Mouse (Mus musculus) heart, embryonic 12.5 days (tissue): ENCODE data around the gene Poc5. TPM values are rescaled to one million over a fixed set of nuclear protein-coding genes. Genes with fewer than 3 reads are reported as not detected.

Experiments used
- ATAC-seq: fragments of 200-750 bp; cut with Nextera tagmentation; 2 replicates; pipeline ENCODE4 v1.8.0; 2017; ENCODE audit warnings: moderate TSS enrichment, moderate library complexity; ENCODE audit not compliant: insufficient number of reproducible peaks, low FRiP score
- H3K27ac ChIP-seq: fragments of 300-500 bp; sonication (generic); 2 replicates; pipeline ENCODE4 v1.5.1; 2016; ENCODE audit warnings: mild to moderate bottlenecking, moderate library complexity; ENCODE audit not compliant: poor library complexity, severe bottlenecking
- H3K27me3 ChIP-seq: fragments of 300-500 bp; sonication (generic); replicated peaks from 2 replicates; pipeline ENCODE4 v1.6.1; 2016; ENCODE audit warnings: mild to moderate bottlenecking, moderate library complexity
- H3K36me3 ChIP-seq: fragments of 300-500 bp; sonication (generic); 2 replicates; pipeline ENCODE4 v1.6.1; 2016; ENCODE audit warnings: mild to moderate bottlenecking, moderate library complexity
- H3K4me1 ChIP-seq: fragments of 300-500 bp; sonication (generic); replicated peaks from 2 replicates; pipeline ENCODE4 v1.6.1; 2016; ENCODE audit warnings: mild to moderate bottlenecking
- H3K4me2 ChIP-seq: fragments of 300-500 bp; sonication (generic); 2 replicates; pipeline ENCODE4 v1.6.1; 2016; ENCODE audit warnings: mild to moderate bottlenecking, moderate library complexity
- H3K4me3 ChIP-seq: fragments of 300-500 bp; sonication (generic); 2 replicates; pipeline ENCODE4 v1.5.1; 2016; ENCODE audit warnings: mild to moderate bottlenecking
- H3K9ac ChIP-seq: fragments of 300-500 bp; sonication (generic); 2 replicates; pipeline ENCODE4 v1.6.1; 2016; ENCODE audit warnings: mild to moderate bottlenecking, moderate library complexity
- H3K9me3 ChIP-seq: fragments of 300-500 bp; sonication (generic); replicated peaks from 2 replicates; pipeline ENCODE4 v1.6.1; 2016; ENCODE audit warnings: mild to moderate bottlenecking, moderate library complexity
- WGBS: fragments of 180-500 bp; shearing (Covaris S2); methylation state at CpG from one replicate; pipeline ENCODE4 v1.1.7; 2016; 5-methylcytosine and 5-hydroxymethylcytosine counted together
- polyA plus RNA-seq: library from polyadenylated mRNA; unstranded; fragments of >200 nt; fragmentation: Nextera tagmentation; extraction: Ambion mirVana; gene quantifications from 2 replicates; pipeline ENCODE4 v1.2.1, GENCODE M21; 2016

Gene Poc5
- polyA plus RNA-seq, 1 experiment from 2014 or later, result 14.1 TPM

DNA sequence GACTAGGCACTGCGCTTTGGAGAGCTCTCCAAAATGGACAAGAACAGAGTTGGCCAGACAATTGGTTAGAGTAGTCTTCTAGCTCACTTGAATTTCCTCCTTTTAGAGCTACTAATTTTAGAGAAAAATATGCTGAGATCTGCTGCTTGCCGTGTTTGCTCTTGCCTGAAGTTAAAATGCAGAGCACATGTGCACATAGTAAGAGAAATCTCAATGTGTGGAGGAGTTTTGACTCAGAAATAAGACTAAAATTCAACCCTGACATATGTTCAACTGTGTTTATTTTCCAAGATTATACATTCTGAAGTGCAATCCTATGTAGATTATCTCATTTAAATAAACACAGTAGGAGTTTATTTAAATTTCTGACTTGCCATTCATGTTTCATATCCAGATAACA is 17.4 kb downstream of the Poc5 start:
- no peaks in the 10 kb centered on the region for H3K9me3 ChIP-seq
- H3K9ac ChIP-seq, result no peak overlapping the region
- H3K4me3 ChIP-seq, result no peak overlapping the region
- WGBS, result 92% methylated on average over 2 of the region's 2 CpGs
- peaks cover 60% of the 10 kb centered on the region for H3K36me3 ChIP-seq
- H3K27ac ChIP-seq, result no peak overlapping the region
- no peaks in the 10 kb centered on the region for H3K27me3 ChIP-seq
- no peak for ATAC-seq
- no peak overlapping the region for H3K4me2 ChIP-seq
- no peaks in the 10 kb centered on the region for H3K4me1 ChIP-seq

DNA sequence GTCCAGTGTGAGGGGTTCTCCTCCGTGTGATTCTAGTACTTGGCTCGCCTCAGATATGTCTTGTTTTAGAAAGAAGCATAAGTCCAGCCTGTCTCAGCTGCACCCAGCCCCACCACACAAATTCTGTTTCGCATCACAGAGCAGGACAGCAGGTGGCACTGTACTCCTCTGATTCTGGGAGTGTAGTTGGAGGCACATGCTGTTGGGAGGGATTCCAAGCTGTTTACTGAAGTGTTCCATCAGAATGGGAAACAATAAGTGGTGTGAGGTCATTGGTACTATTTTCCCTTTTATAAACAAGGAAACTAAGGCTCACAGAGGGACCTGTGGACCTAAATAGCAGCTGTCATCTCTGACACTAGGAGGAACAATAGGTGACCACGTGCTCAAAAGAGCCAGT is 18.9 kb downstream of the Poc5 start:
- Histone ChIP-seq H3K9me3 (no peaks in the 10 kb centered on the region), H3K4me2 (no peak overlapping the region), H3K27me3 (no peaks in the 10 kb centered on the region), H3K4me3 (no peak overlapping the region), H3K9ac (no peak overlapping the region), H3K27ac (no peak overlapping the region), H3K36me3 (peaks cover 63% of the 10 kb centered on the region), H3K4me1 (no peaks in the 10 kb centered on the region)
- ATAC-seq, result no peak
- WGBS, result 64% methylated on average over 4 of the region's 4 CpGs

DNA sequence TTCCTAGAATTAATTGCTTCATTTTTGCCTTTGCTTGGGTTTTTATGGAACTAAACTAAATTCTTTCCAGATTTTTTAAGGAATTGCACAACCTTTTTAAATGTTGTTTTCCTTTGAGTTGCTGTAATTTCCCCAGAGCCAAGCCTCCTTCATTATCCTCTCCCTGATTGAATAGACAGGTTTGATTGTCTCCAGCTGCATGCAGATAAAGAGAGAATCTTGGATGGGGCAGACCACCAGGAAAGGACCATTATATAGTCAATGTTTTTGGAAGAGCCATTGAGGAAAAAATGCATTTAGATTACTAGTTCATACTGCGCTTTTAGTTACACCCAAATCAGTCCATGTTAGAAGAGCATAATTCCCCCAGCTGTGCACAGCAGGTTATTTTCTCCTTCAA is 20.7 kb downstream of the Poc5 start:
- no peak overlapping the region for H3K4me3 ChIP-seq
- peaks cover 55% of the 10 kb centered on the region for H3K36me3 ChIP-seq
- no peak for ATAC-seq
- no peaks in the 10 kb centered on the region for H3K4me1 ChIP-seq
- no peak overlapping the region for H3K27ac ChIP-seq
- 94% methylated on average over 1 of the region's 1 CpGs for WGBS
- H3K27me3 ChIP-seq, result no peaks in the 10 kb centered on the region
- no peaks in the 10 kb centered on the region for H3K9me3 ChIP-seq
- no peak overlapping the region for H3K9ac ChIP-seq
- no peak overlapping the region for H3K4me2 ChIP-seq

DNA sequence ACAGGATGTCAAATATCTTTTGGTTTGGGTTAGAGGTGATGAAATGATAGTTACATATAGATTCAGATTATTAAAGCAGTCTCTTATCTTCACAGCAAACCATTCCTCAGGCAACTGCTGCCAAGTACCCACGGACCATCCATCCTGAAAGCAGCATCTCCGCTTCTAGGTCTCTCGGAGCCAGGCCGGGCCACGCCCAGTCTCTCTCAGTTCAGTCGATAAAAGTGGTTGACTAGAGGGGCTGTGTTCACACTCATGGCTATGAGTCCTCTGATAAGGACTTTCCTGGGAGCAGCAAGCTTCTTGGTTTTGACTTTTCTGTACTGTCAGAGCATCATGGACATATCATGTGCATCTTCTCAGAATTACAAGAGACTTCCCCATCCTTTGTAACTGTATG is 26.3 kb downstream of the Poc5 start:
- peaks cover 68% of the 10 kb centered on the region for H3K36me3 ChIP-seq
- H3K4me2 ChIP-seq, result no peak overlapping the region
- H3K4me1 ChIP-seq, result no peaks in the 10 kb centered on the region
- no peak overlapping the region for H3K4me3 ChIP-seq
- WGBS, result 56% methylated on average over 6 of the region's 6 CpGs
- H3K9ac ChIP-seq, result no peak overlapping the region
- H3K27ac ChIP-seq, result no peak overlapping the region
- no peak for ATAC-seq
- H3K9me3 ChIP-seq, result no peaks in the 10 kb centered on the region
- no peaks in the 10 kb centered on the region for H3K27me3 ChIP-seq

DNA sequence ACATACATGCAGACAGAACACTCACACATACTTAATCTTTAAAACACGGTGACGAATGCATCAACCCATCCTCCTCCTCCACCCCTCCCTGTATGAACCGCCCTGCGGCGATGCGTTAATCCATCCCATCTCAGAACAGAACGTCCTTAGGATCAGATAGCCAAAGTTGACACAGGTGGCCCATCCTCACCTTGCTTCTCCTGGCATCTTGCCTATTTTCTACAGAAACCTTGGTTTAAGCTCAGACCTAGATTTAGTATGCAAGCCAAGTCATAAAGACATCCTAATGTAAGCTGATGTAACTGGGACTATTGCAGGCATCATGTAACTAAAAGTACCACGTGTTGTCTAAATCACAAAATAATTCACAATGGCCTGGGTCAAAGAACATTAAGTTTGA is 28.3 kb downstream of the Poc5 start:
- no peak overlapping the region for H3K4me2 ChIP-seq
- no peaks in the 10 kb centered on the region for H3K9me3 ChIP-seq
- H3K36me3 ChIP-seq, result peaks cover 57% of the 10 kb centered on the region
- H3K27me3 ChIP-seq, result no peaks in the 10 kb centered on the region
- no peak overlapping the region for H3K4me3 ChIP-seq
- no peak overlapping the region for H3K9ac ChIP-seq
- WGBS, result 92% methylated on average over 8 of the region's 8 CpGs
- no peak for ATAC-seq
- H3K4me1 ChIP-seq, result no peaks in the 10 kb centered on the region
- H3K27ac ChIP-seq, result no peak overlapping the region

DNA sequence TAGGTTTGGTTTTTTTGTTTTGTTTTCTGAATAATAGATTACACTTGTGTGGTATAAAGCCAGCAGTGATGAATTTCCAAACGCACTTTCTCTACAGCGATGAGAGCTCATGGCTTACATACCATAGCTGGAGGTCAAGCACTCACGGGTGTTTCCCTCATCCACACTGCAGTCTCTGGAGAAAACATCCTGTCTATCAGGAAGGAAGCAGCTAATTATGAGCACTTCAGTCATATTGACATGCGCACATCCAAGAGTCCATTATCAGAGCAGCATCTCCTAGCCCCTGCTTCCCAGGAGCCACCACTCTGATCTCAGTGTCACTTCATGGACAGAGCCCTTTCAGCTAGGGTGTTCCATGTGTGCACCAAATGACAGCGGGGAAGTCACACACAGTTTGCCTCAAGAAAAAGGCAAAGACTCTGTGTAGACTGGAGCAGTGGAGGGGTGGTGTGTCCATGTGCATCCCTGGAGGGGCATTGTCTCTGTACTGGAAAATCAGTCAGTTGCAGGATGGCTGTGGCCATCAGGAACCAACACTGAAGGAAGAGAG is 29.2 kb downstream of the Poc5 start:
- WGBS, result 82% methylated on average over 5 of the region's 5 CpGs
- Histone ChIP-seq H3K9ac (no peak overlapping the region), H3K27me3 (no peaks in the 10 kb centered on the region), H3K4me1 (no peaks in the 10 kb centered on the region), H3K27ac (no peak overlapping the region), H3K4me3 (no peak overlapping the region), H3K9me3 (no peaks in the 10 kb centered on the region), H3K4me2 (no peak overlapping the region), H3K36me3 (peaks cover 50% of the 10 kb centered on the region)
- ATAC-seq, result no peak

DNA sequence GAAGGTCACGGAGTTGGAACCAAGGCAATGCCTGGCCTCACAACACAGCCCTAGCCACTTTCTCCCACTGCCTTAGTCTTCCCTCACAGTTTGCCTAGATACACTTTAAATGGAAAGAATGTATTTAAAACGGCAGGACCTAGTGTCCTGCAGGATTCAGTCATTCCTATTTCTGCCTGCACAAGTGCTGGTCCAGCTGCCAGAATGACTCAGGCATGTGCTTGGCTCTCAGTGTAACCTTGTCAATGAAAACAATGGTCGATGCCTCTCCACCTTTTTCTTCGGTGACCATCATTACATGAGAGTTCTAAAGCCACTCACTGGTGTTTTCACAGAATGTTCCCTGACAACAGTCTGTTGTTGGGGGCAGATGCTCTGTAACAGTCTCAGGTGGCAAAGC is 30.4 kb downstream of the Poc5 start:
- Histone ChIP-seq H3K9me3 (no peaks in the 10 kb centered on the region), H3K4me1 (no peaks in the 10 kb centered on the region), H3K27me3 (no peaks in the 10 kb centered on the region), H3K36me3 (peaks cover 46% of the 10 kb centered on the region), H3K4me2 (no peak overlapping the region), H3K27ac (no peak overlapping the region), H3K4me3 (no peak overlapping the region), H3K9ac (no peak overlapping the region)
- 85% methylated on average over 4 of the region's 4 CpGs for WGBS
- no peak for ATAC-seq

DNA sequence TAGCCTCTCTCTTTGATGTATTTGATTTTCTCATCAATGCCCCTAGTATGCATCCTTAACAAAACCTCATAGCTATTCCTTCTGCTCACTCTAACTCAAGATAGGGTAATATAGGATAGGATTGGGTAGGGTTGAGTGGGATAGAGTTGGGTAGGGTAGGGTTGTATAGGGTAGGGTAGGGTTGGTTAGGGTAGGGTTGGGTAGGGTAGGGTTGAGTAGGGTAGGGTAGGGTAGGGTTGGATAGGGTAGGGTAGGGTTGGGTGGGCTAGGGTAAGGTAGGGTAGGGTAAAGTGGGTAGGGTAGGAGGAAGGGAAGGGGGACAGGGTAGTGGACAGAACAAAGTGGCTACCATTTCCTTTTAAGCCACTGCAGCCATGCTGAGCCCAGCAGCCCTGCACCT is 33.1 kb downstream of the Poc5 start:
- H3K4me1 ChIP-seq, result no peaks in the 10 kb centered on the region
- no peak for ATAC-seq

DNA sequence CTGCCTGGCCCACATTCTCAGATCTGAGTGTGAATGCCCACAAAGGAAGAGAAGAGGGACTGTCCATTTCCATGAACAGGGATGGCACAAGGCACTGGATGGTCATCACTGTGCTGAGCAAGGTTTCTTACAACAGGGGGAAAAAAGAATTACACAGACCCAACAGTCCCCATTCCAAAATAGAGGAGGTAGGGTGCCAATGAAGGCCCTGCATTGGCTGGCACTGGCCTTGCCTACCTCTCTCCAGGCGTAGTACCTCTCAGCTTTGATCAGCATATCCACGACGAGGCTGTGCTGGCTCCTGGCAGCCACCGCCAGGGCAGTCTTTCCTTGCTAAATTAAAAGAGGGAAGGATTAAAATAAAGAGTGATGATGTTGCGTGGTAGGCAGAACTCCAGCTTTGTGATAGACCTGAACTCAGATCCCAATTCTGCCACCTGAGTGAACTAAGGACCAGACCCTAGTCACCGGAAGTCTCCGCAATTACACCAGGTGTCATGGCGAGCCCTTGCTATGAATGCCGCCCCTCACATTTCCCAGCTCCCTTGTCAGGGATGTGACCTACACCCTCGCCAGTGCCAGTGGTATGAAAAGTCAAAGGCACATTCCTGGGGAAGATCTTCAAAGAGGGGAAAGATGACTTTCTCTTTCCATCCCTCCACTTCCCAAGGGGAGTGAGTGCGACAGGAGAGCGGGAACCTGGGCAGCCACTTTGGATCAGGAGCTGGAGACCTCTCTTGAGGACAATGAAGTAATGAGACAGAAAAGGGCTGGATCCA is 36.6 kb downstream of the Poc5 start:
- Histone ChIP-seq H3K9me3 (no peaks in the 10 kb centered on the region), H3K27ac (no peak overlapping the region), H3K4me2 (no peak overlapping the region), H3K27me3 (no peaks in the 10 kb centered on the region), H3K36me3 (peaks cover under 1% of the 10 kb centered on the region; the same call in 1 of the 2 replicates), H3K4me1 (no peaks in the 10 kb centered on the region), H3K9ac (no peak overlapping the region), H3K4me3 (no peak overlapping the region)
- no peak for ATAC-seq
- WGBS, result 88% methylated on average over 12 of the region's 12 CpGs

More for the DNA sequence above, 33.1 kb downstream of the Poc5 start:
- no peak overlapping the region for H3K4me2 ChIP-seq
- H3K9me3 ChIP-seq, result no peaks in the 10 kb centered on the region
- H3K36me3 ChIP-seq, result peaks cover 25% of the 10 kb centered on the region
- H3K27me3 ChIP-seq, result no peaks in the 10 kb centered on the region
- no peak overlapping the region for H3K27ac ChIP-seq
- H3K4me3 ChIP-seq, result no peak overlapping the region
- H3K9ac ChIP-seq, result no peak overlapping the region

DNA sequence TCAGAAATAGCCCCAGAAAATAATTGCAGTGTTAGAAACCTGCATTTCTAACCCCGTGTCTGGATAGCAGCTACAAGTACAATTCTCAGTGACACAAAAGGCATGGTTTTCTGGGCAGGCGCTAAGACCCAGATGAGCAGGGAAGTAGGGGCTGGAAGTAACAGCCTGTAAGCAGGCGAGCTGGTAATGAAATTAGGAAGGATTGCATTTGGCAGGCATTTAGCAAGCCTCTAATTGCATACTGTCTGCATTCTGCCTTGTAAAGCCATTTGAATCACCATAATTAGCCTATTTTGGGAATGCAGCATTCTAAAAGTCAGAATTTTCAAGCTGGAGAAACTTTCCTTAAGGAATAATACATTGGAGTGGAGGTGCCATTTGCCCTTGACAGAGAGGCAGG is 38.0 kb downstream of the Poc5 start:
- Histone ChIP-seq H3K27ac (no peak overlapping the region), H3K9me3 (no peaks in the 10 kb centered on the region), H3K4me1 (no peaks in the 10 kb centered on the region), H3K9ac (no peak overlapping the region), H3K4me2 (no peak overlapping the region), H3K4me3 (no peak overlapping the region), H3K36me3 (no peaks in the 10 kb centered on the region), H3K27me3 (no peaks in the 10 kb centered on the region)
- 52% methylated on average over 3 of the region's 3 CpGs for WGBS
- ATAC-seq, result no peak

DNA sequence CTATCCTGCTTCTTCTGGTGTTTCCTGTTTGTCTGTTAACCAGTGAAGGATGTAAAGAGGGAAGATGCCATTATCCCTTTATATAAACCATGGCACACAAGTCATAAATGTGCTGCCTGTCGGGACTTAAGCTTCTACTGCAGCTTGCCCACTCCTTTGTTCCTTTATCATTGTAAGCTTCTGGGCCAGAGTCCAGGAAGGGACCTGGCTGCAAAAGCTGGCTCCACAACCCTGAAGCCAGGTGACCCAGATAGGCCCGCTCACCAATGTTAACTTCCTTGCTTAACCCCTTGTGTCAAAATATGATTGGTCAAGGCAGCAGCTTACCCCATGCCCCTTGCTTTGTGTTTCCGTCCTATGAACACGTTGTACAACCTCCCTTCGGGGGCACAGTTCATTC is 40.4 kb downstream of the Poc5 start:
- H3K9me3 ChIP-seq, result no peaks in the 10 kb centered on the region
- H3K9ac ChIP-seq, result no peak overlapping the region
- no peaks in the 10 kb centered on the region for H3K36me3 ChIP-seq
- H3K4me2 ChIP-seq, result no peak overlapping the region
- WGBS, result 68% methylated on average over 5 of the region's 5 CpGs
- H3K27ac ChIP-seq, result no peak overlapping the region
- no peaks in the 10 kb centered on the region for H3K27me3 ChIP-seq
- peaks cover 12% of the 10 kb centered on the region for H3K4me1 ChIP-seq
- no peak overlapping the region for H3K4me3 ChIP-seq
- ATAC-seq, result no peak
